Mouse (Mus musculus) CH12.LX (cell line): Measurements from ENCODE around the gene Gm20388.

ENCODE experiments used
- CTCF ChIP-seq, 2 experiments: IDR thresholded peaks in 1 of 2; conservative IDR thresholded peaks in 1 of 2; 2 replicates each; pipeline ENCODE4 v1.5.1; 2011 to 2012; ENCODE audit warnings: low read depth in 2 of 2, low read length in 2 of 2, improper control_type of control experiment in 1 of 2, inconsistent platforms in 1 of 2, mild to moderate bottlenecking in 1 of 2, moderate library complexity in 1 of 2
- EP300 ChIP-seq: IDR thresholded peaks from 2 replicates; pipeline ENCODE4 v1.6.1; 2011; ENCODE audit warnings: low read length, improper control_type of control experiment
- KAT2A ChIP-seq: IDR thresholded peaks from 2 replicates; pipeline ENCODE4 v1.6.1; 2012; ENCODE audit warnings: low read length, improper control_type of control experiment, inconsistent platforms; ENCODE audit not compliant: insufficient replicate concordance
- MAX ChIP-seq: IDR thresholded peaks from 2 replicates; pipeline ENCODE4 v1.6.1; 2011; ENCODE audit warnings: low read length, improper control_type of control experiment
- MXI1 ChIP-seq: IDR thresholded peaks from 2 replicates; pipeline ENCODE4 v1.6.1; 2011; ENCODE audit warnings: mild to moderate bottlenecking, low read depth, low read length, improper control_type of control experiment
- PAX5 ChIP-seq: IDR thresholded peaks from 2 replicates; pipeline ENCODE4 v1.6.1; 2012; ENCODE audit warnings: low read length, inconsistent platforms, mixed read lengths
- POLR2A ChIP-seq: IDR thresholded peaks from 2 replicates; pipeline ENCODE4 v1.6.1; 2011; ENCODE audit warnings: low read depth, mild to moderate bottlenecking, improper control_type of control experiment, low read length
- POLR2AphosphoS2 ChIP-seq: IDR thresholded peaks from 2 replicates; pipeline ENCODE4 v1.6.1; 2011; ENCODE audit warnings: low read depth, low read length, improper control_type of control experiment
- SIN3A ChIP-seq: IDR thresholded peaks from 2 replicates; pipeline ENCODE4 v1.6.1; 2012; ENCODE audit warnings: low read length, improper control_type of control experiment, inconsistent platforms
- ZNF384 ChIP-seq: IDR thresholded peaks from 2 replicates; pipeline ENCODE4 v1.6.1; 2012; ENCODE audit warnings: low read depth, low read length, improper control_type of control experiment, inconsistent platforms

GRCm38 (mm10) chr8:122357202-122357601, 2446.6 kb downstream of the Gm20388 start:
- TF ChIP-seq EP300 (no peak), CTCF (conservative IDR thresholded peaks at IDR 0.05 in 1 of 2, IDR thresholded peaks at IDR 0.05 in 1 of 2; ENCODE audit: low read depth in 2 of 2, low read length in 2 of 2) (no peak), MXI1 (no peak), PAX5 (no peak), ZNF384 (no peak), POLR2A (no peak), POLR2AphosphoS2 (no peak), KAT2A (no peak), MAX (no peak), SIN3A (no peak)
